Mouse (Mus musculus) hematopoietic stem cell, adult 5-6 weeks (primary cell): ENCODE measurements around the gene Cuta. TPM values are rescaled to one million over a fixed set of nuclear protein-coding genes. Genes with fewer than 3 reads are reported as not detected.

Experiments
- ATAC-seq, 2 experiments: fragments of 125-278 bp in 1 of 2; replicated peaks in 1 of 2; 2 replicates each; pipeline ENCODE4 v1.8.0; 2016 to 2017; ENCODE audit warnings: inconsistent platforms in 2 of 2, mild to moderate bottlenecking in 2 of 2, moderate number of reproducible peaks in 2 of 2, low read depth in 1 of 2, moderate TSS enrichment in 1 of 2; ENCODE audit not compliant: low FRiP score in 2 of 2, poor library complexity in 2 of 2, severe bottlenecking in 2 of 2, insufficient read depth in 1 of 2, low TSS enrichment in 1 of 2
- total RNA-seq: library from RNA; stranded (forward); fragments of 172-1452, 232-1000 nt; gene quantifications from 2 replicates; pipeline ENCODE4 v1.2.3, GENCODE M21; 2017

Gene Cuta
- total RNA-seq, 1 experiment from 2014 or later = 52.0 TPM

DNA sequence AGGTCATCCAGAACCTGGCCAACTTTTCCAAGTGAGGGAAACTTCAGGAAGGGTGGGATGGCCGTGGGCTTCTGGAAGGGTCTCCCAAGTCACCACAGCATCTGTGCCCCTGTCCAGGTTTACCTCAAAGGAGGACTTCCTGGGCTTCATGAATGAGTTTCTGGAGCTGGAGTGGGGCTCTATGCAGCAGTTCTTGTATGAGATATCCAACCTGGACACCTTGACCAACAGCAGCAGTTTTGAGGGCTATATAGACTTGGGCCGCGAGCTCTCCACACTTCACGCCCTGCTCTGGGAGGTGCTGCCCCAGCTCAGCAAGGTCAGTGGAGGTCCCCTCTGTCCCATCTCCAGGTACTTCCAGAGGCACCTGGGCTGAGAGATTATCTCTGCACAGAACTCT lies 20.4 kb upstream of the Cuta start:
- no peak for ATAC-seq

DNA sequence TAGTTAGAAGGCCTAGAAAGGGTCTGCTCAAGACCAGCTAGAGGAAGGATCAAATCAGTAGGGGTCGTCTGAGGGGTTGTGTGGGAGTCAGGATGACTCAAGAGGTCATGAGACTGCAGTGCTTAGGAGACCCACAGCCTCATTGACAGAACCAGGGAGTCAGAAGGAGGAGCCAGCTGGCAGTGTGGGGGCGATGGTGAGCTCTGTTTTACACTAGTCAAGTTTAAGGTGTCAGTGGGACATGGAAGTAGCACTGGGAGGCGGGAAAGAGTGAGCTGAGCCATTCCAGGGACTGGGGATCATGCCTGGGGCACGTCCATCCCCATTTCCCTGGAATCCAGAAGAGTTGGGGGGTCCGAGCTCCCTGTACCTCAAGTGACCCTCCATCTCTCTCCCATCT lies 19.5 kb upstream of the Cuta start:
- ATAC-seq = no peak

DNA sequence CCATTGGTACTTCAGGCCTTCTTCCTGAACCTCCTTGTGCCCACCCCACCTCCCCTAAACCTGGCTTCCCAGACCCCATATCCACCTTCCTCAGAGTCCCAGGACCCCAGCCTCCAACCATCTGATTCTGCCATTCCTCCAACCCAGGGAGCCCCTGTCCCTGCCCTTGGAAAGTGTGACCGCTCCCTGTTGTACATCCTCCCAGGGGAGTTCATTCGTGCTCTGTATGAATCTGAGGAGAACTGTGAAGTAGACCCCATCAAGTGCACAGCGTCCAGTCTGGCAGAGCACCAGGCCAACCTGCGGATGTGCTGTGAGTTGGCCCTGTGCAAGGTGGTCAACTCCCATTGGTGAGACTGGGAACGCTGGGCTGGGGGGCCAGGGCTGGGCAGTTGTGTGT lies 18.5 kb upstream of the Cuta start:
- ATAC-seq = no peak

DNA sequence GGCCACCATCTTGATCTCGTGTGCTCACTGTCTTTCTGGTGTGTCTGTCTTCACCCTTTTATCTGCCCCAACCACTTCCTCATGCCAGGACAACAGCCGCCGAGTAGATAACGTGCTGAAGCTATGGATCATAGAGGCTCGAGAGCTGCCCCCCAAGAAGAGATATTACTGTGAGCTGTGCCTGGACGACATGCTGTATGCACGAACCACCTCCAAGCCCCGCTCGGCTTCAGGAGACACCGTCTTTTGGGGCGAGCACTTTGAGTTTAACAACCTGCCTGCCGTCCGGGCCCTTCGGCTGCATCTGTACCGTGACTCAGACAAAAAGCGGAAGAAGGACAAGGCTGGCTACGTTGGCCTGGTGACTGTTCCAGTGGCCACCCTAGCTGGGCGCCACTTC lies 17.5 kb upstream of the Cuta start:
- no peak; a peak in 1 of 4 replicates for ATAC-seq

DNA sequence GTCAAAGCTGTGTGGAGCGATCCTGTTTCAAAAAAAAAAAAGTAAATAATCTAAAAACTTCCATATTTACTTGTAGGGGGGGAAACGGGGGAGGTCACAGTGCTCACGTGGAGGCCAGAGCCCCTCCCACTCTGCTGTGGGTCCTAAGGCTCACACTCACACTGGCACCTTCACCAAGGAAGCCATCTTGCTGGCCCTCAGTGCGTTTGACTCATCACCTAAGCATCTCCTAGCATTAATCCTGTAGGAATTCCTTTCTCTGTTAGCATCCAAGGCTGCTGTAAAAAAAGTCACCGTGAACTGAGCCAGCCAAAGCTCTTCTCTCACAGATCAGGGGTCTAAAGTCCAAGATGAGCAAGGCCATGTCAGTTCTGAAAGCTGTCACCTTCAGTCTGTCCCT lies 16.9 kb upstream of the Cuta start:
- ATAC-seq = no peak

DNA sequence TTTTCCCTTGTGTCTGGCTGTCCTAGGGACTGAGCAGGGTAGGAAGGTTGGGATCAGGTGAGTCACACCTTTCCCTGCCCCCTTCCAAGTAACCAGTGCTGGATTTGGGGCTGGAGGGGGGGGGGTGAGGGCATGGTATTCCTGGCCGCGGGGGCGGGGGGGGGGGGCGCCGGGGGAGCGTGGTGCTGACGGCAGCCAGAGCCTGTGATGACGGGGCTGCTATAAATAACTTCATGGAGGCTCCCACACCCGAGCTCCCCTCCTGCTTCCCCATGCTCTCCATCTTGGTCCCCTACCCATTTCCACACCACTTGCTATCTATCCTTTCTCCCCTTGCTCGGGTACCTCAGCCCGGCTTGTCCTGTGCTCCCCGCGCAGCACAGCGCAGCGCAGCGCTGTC lies 14.4 kb upstream of the Cuta start:
- no peak for ATAC-seq

DNA sequence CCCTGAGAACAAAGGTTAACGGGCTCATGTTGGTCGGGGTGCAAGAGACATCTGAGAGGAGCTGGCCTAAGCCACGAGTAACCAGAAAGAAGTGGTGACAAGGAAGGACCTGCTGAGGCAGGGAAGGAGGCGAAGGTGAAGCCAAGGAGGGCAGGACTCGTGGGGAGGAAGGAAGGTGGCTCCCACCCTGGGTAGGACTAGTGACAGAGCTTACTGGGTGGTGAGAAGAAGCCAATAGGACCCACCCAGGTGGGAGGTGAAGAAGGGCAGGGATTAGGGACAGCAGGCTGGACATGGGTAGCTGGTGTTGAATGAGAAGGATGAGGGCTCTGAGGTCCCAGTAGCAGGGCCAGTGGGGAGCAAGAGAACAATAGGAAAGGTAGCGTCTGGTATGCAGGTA lies 13.8 kb upstream of the Cuta start:
- ATAC-seq = no peak

DNA sequence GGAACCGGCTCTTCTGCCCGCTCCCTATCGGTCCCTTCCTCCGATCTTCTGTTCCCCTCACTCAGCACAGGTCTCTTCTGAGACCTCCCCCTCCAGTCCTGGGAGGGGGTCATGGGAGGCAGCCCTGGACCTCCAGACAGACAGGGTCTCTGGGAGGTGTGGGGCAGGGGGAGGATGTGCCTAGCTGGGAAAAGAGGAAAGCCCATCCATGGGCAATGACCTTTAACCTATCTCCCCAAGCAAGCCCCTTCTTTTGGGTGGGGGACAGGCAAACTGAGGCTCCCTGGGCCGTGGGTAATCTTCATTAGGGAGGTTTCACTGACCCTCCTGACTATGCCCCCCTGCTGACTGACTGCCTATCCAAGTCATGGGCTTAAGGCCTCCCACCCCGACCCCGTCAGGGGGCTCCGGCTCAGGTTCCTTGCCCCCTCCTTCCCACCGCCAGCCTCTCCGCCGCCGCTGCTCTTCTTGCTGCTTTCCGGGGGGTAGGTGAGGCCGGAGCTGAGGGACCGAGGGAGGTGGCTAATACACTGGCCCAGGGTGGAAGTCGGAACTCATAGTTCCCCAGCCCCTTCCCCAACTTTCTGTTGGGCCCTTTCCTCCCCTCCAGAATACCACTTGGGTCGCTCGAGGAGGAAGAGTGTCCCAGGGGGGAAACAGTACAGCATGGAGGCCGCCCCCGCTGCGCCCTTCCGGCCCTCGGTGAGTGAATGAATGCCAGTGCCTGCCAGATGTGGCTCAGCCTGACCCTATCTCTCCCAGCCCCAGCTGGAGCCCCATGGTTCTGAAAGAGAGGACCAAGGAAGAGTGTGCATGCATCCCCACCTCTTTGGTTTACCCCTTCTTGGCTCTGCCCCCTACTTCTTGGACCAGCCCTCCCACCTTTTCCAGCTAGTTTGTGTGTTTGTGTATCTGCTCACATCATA lies 12.8 kb upstream of the Cuta start:
- ATAC-seq = peak in 1 of 2 experiments; percentile 8; a peak in 1 of 4 replicates

DNA sequence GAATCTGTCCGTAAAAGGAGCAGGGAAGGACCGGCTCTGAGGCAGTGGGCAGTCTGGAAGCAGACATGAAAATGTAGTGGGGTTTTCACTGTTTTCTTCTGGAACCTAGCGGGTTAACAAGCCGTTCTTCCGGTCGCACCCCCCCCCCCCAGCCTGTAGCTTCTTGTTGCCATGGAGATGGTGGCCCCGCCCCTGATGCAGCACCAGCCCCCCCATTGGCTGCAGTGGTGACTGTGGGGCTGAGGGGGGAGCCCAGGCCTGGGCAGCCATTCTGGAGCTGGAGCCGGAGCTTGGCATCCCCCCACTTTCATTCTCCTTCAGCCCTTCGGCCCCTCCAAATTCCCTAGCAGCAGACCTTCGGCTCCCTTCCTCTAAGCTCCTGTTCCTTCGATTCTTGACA lies 12.0 kb upstream of the Cuta start:
- ATAC-seq = peak; percentile 54 to 58

DNA sequence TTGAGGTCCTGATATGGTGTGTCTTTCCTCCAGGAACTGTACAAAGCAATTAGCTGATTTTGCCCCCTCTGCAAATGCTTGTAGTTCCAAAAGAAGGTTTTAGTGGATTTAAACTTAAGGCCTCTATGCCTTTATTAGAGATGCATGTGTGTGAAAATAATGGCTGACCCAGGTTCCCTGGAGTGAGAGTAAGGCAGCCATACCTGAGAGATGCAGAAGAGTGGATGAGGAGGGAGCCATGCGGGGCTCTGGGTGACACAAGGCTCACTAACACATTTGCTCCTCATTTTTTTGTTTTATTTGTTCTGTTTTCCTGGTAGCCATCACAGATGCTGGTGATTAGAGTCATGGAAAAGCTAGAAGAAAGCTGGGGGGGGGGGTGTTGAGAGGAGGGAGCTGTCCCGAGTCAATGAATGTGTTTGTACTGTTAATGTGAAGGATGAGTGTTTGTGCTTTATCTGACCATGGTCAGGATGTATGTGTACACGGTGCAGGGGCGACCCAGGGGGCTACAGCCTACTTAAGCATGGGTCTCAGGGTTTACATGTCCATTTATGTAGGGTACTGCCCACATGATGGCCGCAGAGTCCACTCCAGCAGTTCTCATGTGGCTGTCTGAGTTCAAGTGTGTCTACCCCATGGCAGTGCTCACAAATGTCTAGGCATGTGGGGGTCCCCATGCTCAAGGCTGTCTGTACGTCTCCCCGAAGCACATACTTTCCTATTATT lies 11.4 kb upstream of the Cuta start:
- ATAC-seq = no peak

DNA sequence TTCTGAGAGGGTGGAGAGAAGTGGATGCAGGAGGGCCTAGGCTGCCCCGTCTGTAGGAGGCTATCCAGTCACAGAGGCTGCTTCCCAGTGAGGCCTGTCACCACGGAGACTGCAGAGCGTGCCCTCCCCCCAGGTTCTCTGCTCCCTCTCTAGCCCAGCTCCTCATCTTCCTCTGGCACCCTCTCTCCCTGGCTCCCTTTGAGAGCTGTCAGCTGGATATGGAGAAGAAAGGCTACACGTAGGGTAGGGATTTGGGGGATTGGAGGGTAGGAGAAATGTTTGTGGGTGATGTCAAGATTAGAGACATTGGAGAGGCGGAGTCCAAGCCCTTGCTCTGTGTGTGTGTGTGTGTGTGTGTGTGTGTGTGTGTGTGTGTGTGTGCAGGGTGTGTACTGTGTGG lies 10.5 kb upstream of the Cuta start:
- no peak for ATAC-seq

DNA sequence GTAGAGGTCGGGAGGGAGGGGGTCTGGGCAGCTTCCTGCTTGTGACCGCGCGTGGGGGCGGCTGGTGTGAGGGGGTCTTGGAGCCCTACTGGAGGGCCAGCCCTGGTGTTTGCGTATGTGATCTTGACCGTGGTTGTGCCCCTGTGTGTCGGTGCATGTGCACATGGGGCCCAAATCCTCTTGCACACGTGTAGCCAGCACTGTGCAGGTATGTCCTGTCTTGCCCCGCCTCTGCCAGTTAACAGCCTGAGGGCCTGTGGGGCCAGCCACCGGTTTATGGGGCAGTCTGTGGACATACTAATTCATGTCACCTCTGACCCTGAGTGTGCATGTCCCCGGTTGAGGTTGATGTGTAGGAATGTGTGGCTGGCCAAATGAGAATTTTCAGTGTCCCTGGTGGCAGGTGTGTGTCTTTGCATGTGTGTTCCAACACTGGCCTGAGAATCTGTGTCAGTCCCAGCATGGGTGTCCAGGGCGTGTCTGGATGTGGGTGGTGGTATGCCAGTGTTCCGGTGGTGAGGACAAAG lies 9.7 kb upstream of the Cuta start:
- peak; percentile 40 to 41; a peak in 3 of 4 replicates for ATAC-seq

DNA sequence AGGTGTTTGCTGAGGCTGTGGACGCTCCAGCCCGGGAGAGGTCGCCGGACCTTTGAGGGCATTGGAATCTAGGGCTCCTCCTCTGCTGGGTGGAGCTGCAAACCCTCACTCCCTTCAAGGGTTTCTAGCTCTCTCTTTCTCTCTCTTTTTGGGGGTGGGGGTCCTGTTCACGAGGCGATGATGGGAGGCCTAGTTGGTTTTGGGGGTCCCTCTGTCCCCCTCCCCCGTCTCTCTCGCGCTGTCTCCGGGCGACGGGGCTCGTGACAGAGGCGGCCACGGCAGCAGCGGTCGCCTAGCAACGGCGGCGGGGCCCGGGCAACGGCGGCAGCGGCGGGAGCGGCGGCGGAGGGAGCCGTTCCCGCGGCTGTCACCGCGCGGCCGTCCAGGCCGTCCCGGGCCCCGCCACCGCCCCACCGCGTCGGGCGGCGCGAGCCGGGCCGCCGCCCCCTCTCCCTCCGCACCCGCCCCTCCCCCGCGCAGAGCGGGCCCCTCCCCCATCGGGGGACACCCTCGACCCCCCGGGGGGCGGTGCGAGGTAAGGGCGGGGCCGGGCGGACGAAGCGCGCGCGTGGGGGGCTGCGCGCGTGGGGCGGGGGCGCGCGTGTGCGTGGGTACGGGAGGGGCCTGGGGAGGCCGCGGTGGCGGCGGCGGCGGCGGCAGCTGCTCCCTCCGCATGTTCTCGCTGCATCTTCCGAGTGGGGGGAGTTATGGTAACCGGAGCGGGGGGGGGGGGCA lies 9.1 kb upstream of the Cuta start:
- ATAC-seq = no peak

DNA sequence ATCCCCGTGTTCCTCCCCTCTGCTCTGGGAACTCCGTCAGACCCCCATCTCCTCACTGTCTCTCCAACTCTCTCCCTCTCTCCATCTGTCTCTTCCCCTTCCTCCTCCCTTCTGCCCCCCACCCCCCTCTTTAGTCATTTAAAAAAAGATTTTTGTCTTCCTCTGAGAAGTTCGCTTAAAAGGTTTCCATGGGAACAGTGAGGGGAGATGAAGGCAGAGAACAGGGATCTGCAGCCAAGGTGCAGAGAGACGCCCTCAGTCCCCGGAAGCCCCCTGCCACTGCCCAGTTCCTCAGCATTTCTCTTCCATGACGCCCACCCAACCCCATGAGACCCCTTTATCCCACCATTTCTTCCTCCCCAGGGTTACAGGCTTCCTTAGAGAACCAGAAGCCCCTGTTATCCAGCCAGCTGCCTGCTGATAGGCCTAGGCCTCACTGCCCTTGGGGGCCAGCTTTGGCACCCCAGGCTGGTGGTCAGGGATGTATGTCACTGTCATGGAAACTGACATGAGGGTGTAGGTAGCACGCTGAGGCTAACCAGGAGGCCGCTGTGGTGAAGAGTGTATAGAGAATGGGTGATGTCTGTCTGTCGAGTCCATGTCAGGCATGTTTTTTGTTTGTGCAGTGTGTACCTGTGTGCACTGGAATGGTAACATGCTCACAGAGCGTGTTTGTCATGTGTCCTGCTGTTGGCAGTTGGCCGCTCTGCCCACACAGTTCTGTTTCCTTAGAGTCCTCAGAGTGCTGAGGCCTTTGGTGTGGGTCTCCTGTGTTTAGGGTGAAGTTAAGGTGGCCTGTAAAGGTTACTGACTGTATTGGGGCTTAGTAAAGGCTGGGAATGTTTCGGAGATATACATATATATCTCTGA lies 8.1 kb upstream of the Cuta start:
- ATAC-seq = no peak

DNA sequence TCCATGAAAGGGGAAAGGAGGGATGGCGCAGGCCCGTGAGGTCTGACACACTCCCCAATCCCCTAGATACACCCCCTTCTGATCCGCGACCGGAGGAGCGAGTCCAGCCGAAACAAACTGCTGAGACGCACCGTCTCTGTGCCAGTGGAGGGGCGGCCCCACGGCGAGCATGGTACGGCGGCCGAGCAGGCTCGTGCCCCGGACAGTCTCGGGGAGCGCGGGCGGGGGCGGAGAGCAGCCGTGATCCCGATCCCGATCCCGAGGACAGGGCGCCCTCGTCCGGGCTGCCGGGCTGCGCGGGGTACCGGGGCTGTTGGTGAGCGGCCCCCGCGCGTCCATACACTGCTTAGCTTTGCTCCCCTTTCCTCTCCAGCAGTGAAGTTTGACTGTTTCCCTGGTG lies 7.2 kb upstream of the Cuta start:
- peak; percentile 25 to 30; a peak in 1 of 4 replicates for ATAC-seq

DNA sequence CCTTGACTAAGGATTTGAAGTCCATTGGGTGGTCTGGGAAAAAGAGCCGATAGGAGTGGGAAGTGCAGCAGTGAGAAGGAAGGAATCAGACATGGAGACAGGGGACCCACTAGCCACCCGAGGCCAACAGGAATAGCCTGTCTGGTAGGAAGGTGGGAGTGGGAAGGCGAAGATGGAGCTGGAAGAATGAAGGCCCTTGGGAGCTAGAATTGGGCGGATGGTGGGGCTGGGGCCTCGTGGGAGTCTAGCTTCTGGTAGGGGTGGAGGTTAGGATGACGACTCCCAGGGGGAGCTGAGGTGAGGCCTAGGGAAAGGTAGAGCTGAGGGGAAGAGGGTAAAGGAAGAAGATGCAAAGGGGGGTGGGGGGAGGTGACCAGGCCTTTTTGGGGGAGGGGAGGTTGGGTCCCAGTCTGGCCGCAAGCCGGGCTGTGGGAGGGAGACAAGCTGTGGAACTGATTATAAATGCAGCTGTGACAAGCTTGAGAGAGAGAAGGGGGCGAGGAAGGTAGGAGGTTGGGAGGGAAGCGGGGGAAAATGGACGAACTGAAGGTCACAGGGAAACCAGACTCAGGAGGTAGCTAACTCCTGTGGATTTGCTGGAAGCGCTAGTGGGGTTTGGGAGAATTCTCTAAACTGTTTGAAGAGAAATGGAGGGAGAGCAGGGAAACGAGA lies 6.6 kb upstream of the Cuta start:
- no peak for ATAC-seq
